Mouse (Mus musculus): ENCODE results near the gene Arl6ip1. TPM values are rescaled to one million over a fixed set of nuclear protein-coding genes. Genes with fewer than 3 reads are reported as not detected.
"Not testable (repeated sequence)": the region's sequence is repeated elsewhere in the genome, so short reads cannot be mapped to it uniquely, and the experiment has no call there.

Gene Arl6ip1
- 88.7 and 100 TPM in 2 replicates for polyA plus RNA-seq (2012; ENCODE audit: insufficient read depth, insufficient read length, missing spikeins)

- H3K27ac ChIP-seq (replicated peaks; ENCODE audit: low read depth, low read length) = peak within 1 kb of the TSS; percentile 80
- H3K4me3 ChIP-seq (ENCODE audit: insufficient read depth, low read depth, low read length) = peak within 1 kb of the TSS; percentile 73
- H3K4me1 ChIP-seq (ENCODE audit: control insufficient read depth, insufficient read depth, insufficient read length, low read length) = 0 out of 2 replicates have a peak, but pooled peaks cover 3% of the 10 kb centered on the region
Measured at GRCm38 (mm10) chr7:118129430-118130041, at the start of gene Arl6ip1. Arl6ip1 (minus strand) TSS chr7:118129662.

GRCm38 (mm10) chr7:118175821-118176355, 46.4 kb upstream of the Arl6ip1 start:
- no peak overlapping the region for H3K4me3 ChIP-seq (ENCODE audit: insufficient read depth, low read depth, low read length)
- no peak overlapping the region for H3K27ac ChIP-seq (replicated peaks; ENCODE audit: low read depth, low read length)
- H3K4me1 ChIP-seq (ENCODE audit: control insufficient read depth, insufficient read depth, insufficient read length, low read length) = no peaks in the 10 kb centered on the region

GRCm38 (mm10) chr7:118170125-118170524, 40.7 kb upstream of the Arl6ip1 start:
- H3K4me3 ChIP-seq (ENCODE audit: insufficient read depth, low read depth, low read length) = not testable (repeated sequence)

GRCm38 (mm10) chr7:118163006-118163405, 33.5 kb upstream of the Arl6ip1 start:
- no peak overlapping the region for H3K4me3 ChIP-seq (ENCODE audit: insufficient read depth, low read depth, low read length)
- no peaks in the 10 kb centered on the region for H3K4me1 ChIP-seq (ENCODE audit: control insufficient read depth, insufficient read depth, insufficient read length, low read length)
- H3K27ac ChIP-seq (replicated peaks; ENCODE audit: low read depth, low read length) = no peak overlapping the region

More at GRCm38 (mm10) chr7:118170125-118170524, 40.7 kb upstream of the Arl6ip1 start:
- not testable (repeated sequence) for H3K27ac ChIP-seq (replicated peaks; ENCODE audit: low read depth, low read length); H3K4me1 ChIP-seq (ENCODE audit: control insufficient read depth, insufficient read depth, insufficient read length, low read length)

GRCm38 (mm10) chr7:118160121-118160520, 30.7 kb upstream of the Arl6ip1 start:
- H3K4me1 ChIP-seq (ENCODE audit: control insufficient read depth, insufficient read depth, insufficient read length, low read length) = no peaks in the 10 kb centered on the region
- H3K27ac ChIP-seq (replicated peaks; ENCODE audit: low read depth, low read length) = no peak overlapping the region
- H3K4me3 ChIP-seq (ENCODE audit: insufficient read depth, low read depth, low read length) = no peak overlapping the region

- Histone ChIP-seq H3K27ac (replicated peaks; ENCODE audit: low read depth, low read length) (no peak overlapping the region), H3K4me1 (ENCODE audit: control insufficient read depth, insufficient read depth, insufficient read length, low read length) (no peaks in the 10 kb centered on the region), H3K4me3 (ENCODE audit: insufficient read depth, low read depth, low read length) (no peak overlapping the region)
Measured at GRCm38 (mm10) chr7:118156461-118156860, 27.0 kb upstream of the Arl6ip1 start.

GRCm38 (mm10) chr7:118154150-118154549, 24.7 kb upstream of the Arl6ip1 start:
- no peak overlapping the region for H3K4me3 ChIP-seq (ENCODE audit: insufficient read depth, low read depth, low read length)
- no peaks in the 10 kb centered on the region for H3K4me1 ChIP-seq (ENCODE audit: control insufficient read depth, insufficient read depth, insufficient read length, low read length)
- H3K27ac ChIP-seq (replicated peaks; ENCODE audit: low read depth, low read length) = no peak overlapping the region

- Histone ChIP-seq H3K4me1 (ENCODE audit: control insufficient read depth, insufficient read depth, insufficient read length, low read length) (no peaks in the 10 kb centered on the region), H3K27ac (replicated peaks; ENCODE audit: low read depth, low read length) (no peak overlapping the region), H3K4me3 (ENCODE audit: insufficient read depth, low read depth, low read length) (no peak overlapping the region)
Measured at GRCm38 (mm10) chr7:118143602-118144001, 14.1 kb upstream of the Arl6ip1 start.

- H3K4me1 ChIP-seq (ENCODE audit: control insufficient read depth, insufficient read depth, insufficient read length, low read length) = no peaks in the 10 kb centered on the region
- no peak overlapping the region for H3K27ac ChIP-seq (replicated peaks; ENCODE audit: low read depth, low read length)
- H3K4me3 ChIP-seq (ENCODE audit: insufficient read depth, low read depth, low read length) = no peak overlapping the region
Measured at GRCm38 (mm10) chr7:118143123-118143522, 13.7 kb upstream of the Arl6ip1 start.

GRCm38 (mm10) chr7:118141271-118141670, 11.8 kb upstream of the Arl6ip1 start:
- Histone ChIP-seq H3K4me3 (ENCODE audit: insufficient read depth, low read depth, low read length) (no peak overlapping the region), H3K4me1 (ENCODE audit: control insufficient read depth, insufficient read depth, insufficient read length, low read length) (no peaks in the 10 kb centered on the region), H3K27ac (replicated peaks; ENCODE audit: low read depth, low read length) (no peak overlapping the region)

GRCm38 (mm10) chr7:118135128-118135527, 5.7 kb upstream of the Arl6ip1 start:
- no peaks in the 10 kb centered on the region for H3K4me1 ChIP-seq (ENCODE audit: control insufficient read depth, insufficient read depth, insufficient read length, low read length)
- H3K4me3 ChIP-seq (ENCODE audit: insufficient read depth, low read depth, low read length) = no peak overlapping the region
- H3K27ac ChIP-seq (replicated peaks; ENCODE audit: low read depth, low read length) = no peak overlapping the region

- H3K4me3 ChIP-seq (ENCODE audit: insufficient read depth, low read depth, low read length) = peak overlapping the region; percentile 73
- 0 out of 2 replicates have a peak, but pooled peaks cover 3% of the 10 kb centered on the region for H3K4me1 ChIP-seq (ENCODE audit: control insufficient read depth, insufficient read depth, insufficient read length, low read length)
- H3K27ac ChIP-seq (replicated peaks; ENCODE audit: low read depth, low read length) = peak overlapping the region; percentile 57
Measured at GRCm38 (mm10) chr7:118128925-118129429, 485 bp downstream of the Arl6ip1 start.

GRCm38 (mm10) chr7:118126219-118126875, 3.1 kb downstream of the Arl6ip1 start:
- no peak overlapping the region for H3K4me3 ChIP-seq (ENCODE audit: insufficient read depth, low read depth, low read length)
- H3K4me1 ChIP-seq (ENCODE audit: control insufficient read depth, insufficient read depth, insufficient read length, low read length) = 0 out of 2 replicates have a peak, but pooled peaks cover 3% of the 10 kb centered on the region
- H3K27ac ChIP-seq (replicated peaks; ENCODE audit: low read depth, low read length) = no peak overlapping the region

GRCm38 (mm10) chr7:118125736-118126135, 3.7 kb downstream of the Arl6ip1 start:
- no peak overlapping the region for H3K27ac ChIP-seq (replicated peaks; ENCODE audit: low read depth, low read length)
- H3K4me3 ChIP-seq (ENCODE audit: insufficient read depth, low read depth, low read length) = no peak overlapping the region
- 0 out of 2 replicates have a peak, but pooled peaks cover 3% of the 10 kb centered on the region for H3K4me1 ChIP-seq (ENCODE audit: control insufficient read depth, insufficient read depth, insufficient read length, low read length)
